Mouse (Mus musculus): ENCODE measurements around the gene Gmcl1. TPM values are rescaled to one million over a fixed set of nuclear protein-coding genes. Genes with fewer than 3 reads are reported as not detected.
A peak's percentile ranks its signal among the peaks of the same experiment; 100 is the strongest.

Gene Gmcl1
- 34.1 and 35.0 TPM in 2 replicates for polyA plus RNA-seq (2015; fragmentation: Nextera tagmentation; extraction: Ambion mirVana)

DNA sequence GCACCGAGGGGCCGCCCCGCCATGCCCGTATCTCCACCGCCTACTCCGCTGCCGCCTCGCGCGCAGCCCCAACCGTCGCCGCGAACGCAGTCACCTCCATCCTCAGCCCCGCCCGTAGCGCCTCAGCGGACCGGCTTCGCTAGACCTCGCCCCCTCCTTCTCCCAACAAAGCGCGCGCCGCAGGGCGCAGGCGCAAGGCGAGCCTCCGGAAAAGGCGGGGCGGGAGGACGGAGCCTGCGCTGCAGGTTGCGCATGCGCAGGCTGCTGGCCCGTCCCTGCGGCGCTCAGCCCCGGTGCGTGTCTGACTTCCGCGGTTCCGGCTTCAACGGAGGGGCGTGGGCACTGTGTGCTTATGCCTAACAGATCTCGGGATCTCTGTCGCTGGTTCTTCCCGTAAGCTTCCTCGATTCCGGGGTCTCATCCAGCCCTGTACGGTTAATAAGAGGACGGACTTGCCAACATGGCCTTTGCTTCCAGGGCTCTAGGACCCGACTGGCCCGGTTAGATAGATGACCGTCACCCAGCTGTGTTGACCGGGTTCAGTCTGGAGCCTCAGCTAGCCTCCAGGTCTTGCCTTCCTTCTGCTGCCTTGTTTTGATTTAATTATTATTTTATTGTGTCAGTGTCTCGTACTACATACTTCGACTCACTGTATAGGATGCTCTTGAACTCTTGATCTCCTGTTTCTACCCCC lies at the start of gene Gmcl1:
Gene Gmcl1, minus strand, starts transcription at position 201 of the 694 bp plus-strand sequence.
- peak within 1 kb of the TSS; percentile 74 for H3K27ac ChIP-seq
- peak; percentile 96 for ATAC-seq (replicated peaks; ENCODE audit: low FRiP score)

DNA sequence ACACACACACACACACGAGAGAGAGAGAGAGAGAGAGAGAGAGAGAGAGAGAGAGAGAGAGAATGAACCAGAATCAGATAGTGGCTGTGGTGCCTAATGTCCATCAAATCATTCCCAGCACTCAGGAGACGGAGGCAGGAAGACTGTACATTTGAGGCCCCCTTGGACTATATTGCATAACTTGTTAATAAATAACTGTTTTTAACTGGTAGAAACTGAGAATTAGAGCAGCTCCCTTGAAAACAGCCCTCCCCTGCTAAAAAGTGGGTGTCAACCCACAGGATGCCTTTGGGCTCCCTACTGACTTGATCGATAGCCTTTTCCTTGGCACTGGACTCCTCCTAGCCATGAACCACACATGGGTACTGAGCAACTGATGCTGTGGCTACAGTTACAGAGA lies 49.2 kb upstream of the Gmcl1 start:
- Histone ChIP-seq H3K36me3 (no peaks in the 10 kb centered on the region), H3K4me2 (no peak overlapping the region), H3K27ac (no peak overlapping the region), H3K4me1 (no peaks in the 10 kb centered on the region), H3K9me3 (replicated peaks) (no peaks in the 10 kb centered on the region), H3K9ac (no peak overlapping the region), H3K27me3 (no peaks in the 10 kb centered on the region), H3K4me3 (replicated peaks) (no peak overlapping the region)
- 0 out of 2 replicates have a peak, but pooled peaks have one; percentile 25 for ATAC-seq (replicated peaks; ENCODE audit: low FRiP score)
- WGBS, result 63% methylated on average over 2 of the region's 3 CpGs

More for the DNA sequence above, at the start of gene Gmcl1:
- peak within 1 kb of the TSS; percentile 88 for H3K9ac ChIP-seq
- H3K9me3 ChIP-seq (replicated peaks), result no peaks in the 10 kb centered on the region
- H3K4me2 ChIP-seq, result peak within 1 kb of the TSS; percentile 97
- peaks cover 21% of the 10 kb centered on the region for H3K4me1 ChIP-seq
- under 1% methylated on average over 59 of the region's 59 CpGs for WGBS
- H3K36me3 ChIP-seq, result no peaks in the 10 kb centered on the region
- H3K27me3 ChIP-seq, result no peaks in the 10 kb centered on the region
- H3K4me3 ChIP-seq (replicated peaks), result peak within 1 kb of the TSS; percentile 99

GRCm38 (mm10) chr6:86781361-86781957 lies 48.3 kb upstream of the Gmcl1 start:
- no peak for ATAC-seq (replicated peaks; ENCODE audit: low FRiP score)

GRCm38 (mm10) chr6:86778910-86779594 lies 45.9 kb upstream of the Gmcl1 start:
- Histone ChIP-seq H3K9ac (no peak overlapping the region), H3K4me2 (no peak overlapping the region), H3K36me3 (no peaks in the 10 kb centered on the region), H3K27ac (no peak overlapping the region), H3K4me1 (no peaks in the 10 kb centered on the region), H3K27me3 (no peaks in the 10 kb centered on the region), H3K4me3 (replicated peaks) (no peak overlapping the region), H3K9me3 (replicated peaks) (no peaks in the 10 kb centered on the region)
- ATAC-seq (replicated peaks; ENCODE audit: low FRiP score), result no peak
- 91% methylated on average over 10 of the region's 10 CpGs for WGBS

More at GRCm38 (mm10) chr6:86781361-86781957, 48.3 kb upstream of the Gmcl1 start:
- Histone ChIP-seq H3K4me2 (no peak overlapping the region), H3K36me3 (no peaks in the 10 kb centered on the region), H3K27me3 (no peaks in the 10 kb centered on the region), H3K27ac (no peak overlapping the region), H3K4me1 (no peaks in the 10 kb centered on the region), H3K9ac (no peak overlapping the region), H3K4me3 (replicated peaks) (no peak overlapping the region), H3K9me3 (replicated peaks) (no peaks in the 10 kb centered on the region)
- 39% methylated on average over 2 of the region's 2 CpGs for WGBS

- Histone ChIP-seq H3K4me2 (no peak overlapping the region), H3K4me1 (no peaks in the 10 kb centered on the region), H3K4me3 (replicated peaks) (no peak overlapping the region), H3K36me3 (no peaks in the 10 kb centered on the region), H3K9ac (no peak overlapping the region), H3K27me3 (no peaks in the 10 kb centered on the region), H3K9me3 (replicated peaks) (no peaks in the 10 kb centered on the region), H3K27ac (no peak overlapping the region)
- WGBS, result 83% methylated on average over 3 of the region's 3 CpGs
- no peak for ATAC-seq (replicated peaks; ENCODE audit: low FRiP score)
Observed at GRCm38 (mm10) chr6:86777181-86777580, 44.0 kb upstream of the Gmcl1 start.

- no peak for ATAC-seq (replicated peaks; ENCODE audit: low FRiP score)
- no peak overlapping the region for H3K4me2 ChIP-seq
- H3K9me3 ChIP-seq (replicated peaks), result no peaks in the 10 kb centered on the region
- 48% methylated on average over 4 of the region's 4 CpGs for WGBS
- H3K27me3 ChIP-seq, result no peaks in the 10 kb centered on the region
- no peak overlapping the region for H3K4me3 ChIP-seq (replicated peaks)
- H3K27ac ChIP-seq, result no peak overlapping the region
- H3K4me1 ChIP-seq, result no peaks in the 10 kb centered on the region
- no peak overlapping the region for H3K9ac ChIP-seq
- H3K36me3 ChIP-seq, result no peaks in the 10 kb centered on the region
Observed at GRCm38 (mm10) chr6:86776706-86777071, 43.5 kb upstream of the Gmcl1 start.

- H3K4me2 ChIP-seq, result no peak overlapping the region
- WGBS, result 89% methylated on average over 8 of the region's 8 CpGs
- H3K4me3 ChIP-seq (replicated peaks), result no peak overlapping the region
- ATAC-seq (replicated peaks; ENCODE audit: low FRiP score), result no peak
- H3K27ac ChIP-seq, result no peak overlapping the region
- no peaks in the 10 kb centered on the region for H3K27me3 ChIP-seq
- no peaks in the 10 kb centered on the region for H3K36me3 ChIP-seq
- no peaks in the 10 kb centered on the region for H3K4me1 ChIP-seq
- H3K9me3 ChIP-seq (replicated peaks), result no peaks in the 10 kb centered on the region
- H3K9ac ChIP-seq, result no peak overlapping the region
Observed at GRCm38 (mm10) chr6:86776001-86776705, 43.0 kb upstream of the Gmcl1 start.

DNA sequence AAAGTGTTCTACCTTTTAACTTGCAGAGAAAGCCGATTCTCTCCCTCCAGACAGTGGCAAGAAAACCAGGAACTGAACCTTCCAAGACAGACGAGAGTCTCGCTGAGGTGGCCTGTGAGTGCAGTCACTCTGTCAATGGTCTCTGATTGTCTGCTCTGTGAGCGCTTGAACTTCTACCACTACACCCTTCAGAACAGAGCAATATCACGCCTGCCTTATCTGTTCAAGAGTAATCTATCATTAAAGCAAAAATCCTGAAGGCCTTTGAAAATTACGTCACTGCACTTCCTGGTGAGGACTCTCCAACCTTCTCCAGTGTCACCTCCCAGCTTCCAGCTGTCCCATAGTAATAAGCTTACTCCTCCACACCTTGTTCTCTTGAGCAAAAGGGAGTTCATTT lies 41.8 kb upstream of the Gmcl1 start:
- ATAC-seq (replicated peaks; ENCODE audit: low FRiP score), result no peak
- H3K27me3 ChIP-seq, result no peaks in the 10 kb centered on the region
- H3K27ac ChIP-seq, result no peak overlapping the region
- WGBS, result 81% methylated on average over 6 of the region's 6 CpGs
- no peaks in the 10 kb centered on the region for H3K36me3 ChIP-seq
- H3K4me2 ChIP-seq, result no peak overlapping the region
- no peaks in the 10 kb centered on the region for H3K9me3 ChIP-seq (replicated peaks)
- H3K9ac ChIP-seq, result no peak overlapping the region
- H3K4me3 ChIP-seq (replicated peaks), result no peak overlapping the region
- H3K4me1 ChIP-seq, result no peaks in the 10 kb centered on the region

DNA sequence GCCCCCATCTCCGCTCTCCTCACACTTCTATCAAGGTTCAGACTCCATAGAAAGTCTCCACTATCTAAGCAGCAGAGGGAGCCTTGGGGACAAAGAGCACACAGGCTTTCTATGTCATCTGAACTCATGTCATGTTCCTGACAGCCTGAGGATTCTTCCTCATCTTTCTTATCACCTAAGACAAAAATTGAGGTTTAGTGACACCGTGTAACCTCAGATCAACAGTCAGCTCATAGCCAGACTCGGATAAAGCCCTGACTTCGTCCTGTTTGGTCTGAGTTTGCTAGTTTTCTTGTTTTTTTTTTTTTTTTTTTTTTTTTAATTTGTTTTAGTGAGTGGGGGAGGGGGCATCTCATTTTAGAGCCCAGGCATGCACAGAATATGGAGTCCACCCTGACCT lies 40.6 kb upstream of the Gmcl1 start:
- Histone ChIP-seq H3K36me3 (no peaks in the 10 kb centered on the region), H3K27ac (no peak overlapping the region), H3K4me2 (no peak overlapping the region), H3K9me3 (replicated peaks) (no peaks in the 10 kb centered on the region), H3K4me3 (replicated peaks) (no peak overlapping the region), H3K9ac (no peak overlapping the region), H3K4me1 (no peaks in the 10 kb centered on the region), H3K27me3 (no peaks in the 10 kb centered on the region)
- WGBS, result 82% methylated on average over 4 of the region's 4 CpGs
- ATAC-seq (replicated peaks; ENCODE audit: low FRiP score), result no peak

- H3K4me1 ChIP-seq, result no peaks in the 10 kb centered on the region
- H3K4me2 ChIP-seq, result no peak overlapping the region
- no peaks in the 10 kb centered on the region for H3K9me3 ChIP-seq (replicated peaks)
- 78% methylated on average over 7 of the region's 7 CpGs for WGBS
- no peak for ATAC-seq (replicated peaks; ENCODE audit: low FRiP score)
- H3K4me3 ChIP-seq (replicated peaks), result no peak overlapping the region
- H3K27me3 ChIP-seq, result no peaks in the 10 kb centered on the region
- H3K27ac ChIP-seq, result no peak overlapping the region
- no peaks in the 10 kb centered on the region for H3K36me3 ChIP-seq
- H3K9ac ChIP-seq, result no peak overlapping the region
Observed at GRCm38 (mm10) chr6:86772631-86773030, 39.4 kb upstream of the Gmcl1 start.

DNA sequence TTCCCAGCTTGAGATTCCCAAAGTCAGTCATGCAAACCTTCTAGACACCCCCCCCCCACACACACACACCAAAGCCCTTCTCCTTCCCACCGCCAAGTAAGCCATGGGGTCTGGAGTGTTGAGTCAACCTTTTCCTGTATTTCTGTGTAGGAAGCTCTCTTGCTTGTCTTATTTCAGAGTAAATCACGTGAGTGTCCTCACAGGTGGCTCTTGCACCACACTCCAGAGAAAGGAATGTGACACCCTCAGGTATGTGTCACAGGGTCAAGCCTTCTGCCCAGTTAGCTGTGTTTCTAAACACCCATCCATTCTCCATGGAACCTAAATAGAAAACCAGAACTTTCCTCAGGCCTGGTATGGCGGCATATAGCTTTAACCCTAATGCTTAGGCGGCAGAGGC lies 35.8 kb upstream of the Gmcl1 start:
- Histone ChIP-seq H3K4me2 (no peak overlapping the region), H3K9me3 (replicated peaks) (no peaks in the 10 kb centered on the region), H3K9ac (no peak overlapping the region), H3K27me3 (no peaks in the 10 kb centered on the region), H3K36me3 (no peaks in the 10 kb centered on the region), H3K27ac (0 out of 2 replicates have a peak overlapping the region, but pooled peaks have one; percentile 9), H3K4me1 (0 out of 2 replicates have a peak, but pooled peaks cover 3% of the 10 kb centered on the region), H3K4me3 (replicated peaks) (no peak overlapping the region)
- WGBS, result 77% methylated on average over 4 of the region's 4 CpGs
- no peak for ATAC-seq (replicated peaks; ENCODE audit: low FRiP score)
